Mouse (Mus musculus) CD4-positive, CD25-positive, alpha-beta regulatory T cell, adult 2 months (primary cell): ENCODE data around the gene Fbxo21.

Source experiments
- DNase-seq: peaks from one replicate; pipeline ENCODE4 v3.0.0-alpha.2; 2012; ENCODE audit warnings: low read depth, low spot score

Fbxo21 gene

GRCm38 (mm10) chr5:117976657-117977500 is at the start of gene Fbxo21:
Gene Fbxo21, plus strand, starts transcription at chr5:117976730.
- peak; percentile 93 for DNase-seq

- DNase-seq, result no peak
These were observed 48.0 kb upstream of the Fbxo21 start for GRCm38 (mm10) chr5:117928553-117928952.

GRCm38 (mm10) chr5:117932222-117932621 is 44.3 kb upstream of the Fbxo21 start:
- no peak for DNase-seq

- peak; percentile 88 for DNase-seq
These were observed 43.7 kb upstream of the Fbxo21 start for GRCm38 (mm10) chr5:117932862-117933261.

- no peak for DNase-seq
These were observed 40.2 kb upstream of the Fbxo21 start for GRCm38 (mm10) chr5:117936346-117936745.

GRCm38 (mm10) chr5:117937186-117937585 is 39.3 kb upstream of the Fbxo21 start:
- no peak for DNase-seq

- peak; percentile 89 for DNase-seq
These were observed 38.3 kb upstream of the Fbxo21 start for GRCm38 (mm10) chr5:117938182-117938581.

GRCm38 (mm10) chr5:117939402-117939801 is 37.1 kb upstream of the Fbxo21 start:
- no peak for DNase-seq

GRCm38 (mm10) chr5:117941552-117941951 is 35.0 kb upstream of the Fbxo21 start:
- DNase-seq, result no peak

- DNase-seq, result peak; percentile 74
These were observed 29.9 kb upstream of the Fbxo21 start for GRCm38 (mm10) chr5:117946605-117947004.

- no peak for DNase-seq
These were observed 27.1 kb upstream of the Fbxo21 start for GRCm38 (mm10) chr5:117949393-117949792.

GRCm38 (mm10) chr5:117953893-117954292 is 22.6 kb upstream of the Fbxo21 start:
- DNase-seq, result peak; percentile 31

GRCm38 (mm10) chr5:117954429-117954828 is 22.1 kb upstream of the Fbxo21 start:
- DNase-seq, result no peak

- peak; percentile 82 for DNase-seq
These were observed 20.7 kb upstream of the Fbxo21 start for GRCm38 (mm10) chr5:117955675-117956420.

- no peak for DNase-seq
These were observed 11.8 kb upstream of the Fbxo21 start for GRCm38 (mm10) chr5:117964750-117965149.

GRCm38 (mm10) chr5:117966956-117967355 is 9.6 kb upstream of the Fbxo21 start:
- no peak for DNase-seq

GRCm38 (mm10) chr5:117967659-117968069 is 8.9 kb upstream of the Fbxo21 start:
- DNase-seq, result no peak

GRCm38 (mm10) chr5:117969681-117970427 is 6.7 kb upstream of the Fbxo21 start:
- DNase-seq, result no peak

GRCm38 (mm10) chr5:117976263-117976656 is 270 bp upstream of the Fbxo21 start:
- DNase-seq, result no peak

GRCm38 (mm10) chr5:117977501-117978158 is 1.1 kb downstream of the Fbxo21 start:
- DNase-seq, result peak; percentile 64

- DNase-seq, result no peak
These were observed 1.7 kb downstream of the Fbxo21 start for GRCm38 (mm10) chr5:117978159-117978697.
